Mouse (Mus musculus): ENCODE measurements around the gene Aipl1.
A peak's percentile ranks its signal among the peaks of the same experiment; 100 is the strongest.

Gene Aipl1

DNA sequence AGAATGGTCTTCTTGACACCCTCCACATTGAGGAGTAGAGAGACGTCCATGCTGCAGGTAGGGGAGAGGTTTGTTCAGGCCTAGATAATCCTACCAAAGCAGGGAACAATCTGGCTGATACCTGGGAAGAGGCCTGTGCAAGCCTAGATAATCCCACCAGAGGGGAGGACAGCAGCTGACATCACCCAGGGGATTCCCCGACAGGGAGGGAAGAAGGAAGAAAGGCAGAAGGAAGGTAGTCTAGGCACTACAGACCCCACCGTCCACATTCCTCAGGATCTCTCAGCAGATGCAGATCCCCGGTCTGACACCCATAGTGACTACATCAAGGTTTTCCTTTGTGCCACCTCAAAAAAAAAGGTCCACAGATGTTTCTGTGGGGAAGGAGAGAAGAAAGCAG is at the start of gene Aipl1:
Aipl1 (minus strand) TSS at position 101 of the 400 bp plus-strand sequence.
- no peak for DNase-seq

GRCm38 (mm10) chr11:72086251-72087046 is 49.1 kb upstream of the Aipl1 start:
- DNase-seq = no peak

DNA sequence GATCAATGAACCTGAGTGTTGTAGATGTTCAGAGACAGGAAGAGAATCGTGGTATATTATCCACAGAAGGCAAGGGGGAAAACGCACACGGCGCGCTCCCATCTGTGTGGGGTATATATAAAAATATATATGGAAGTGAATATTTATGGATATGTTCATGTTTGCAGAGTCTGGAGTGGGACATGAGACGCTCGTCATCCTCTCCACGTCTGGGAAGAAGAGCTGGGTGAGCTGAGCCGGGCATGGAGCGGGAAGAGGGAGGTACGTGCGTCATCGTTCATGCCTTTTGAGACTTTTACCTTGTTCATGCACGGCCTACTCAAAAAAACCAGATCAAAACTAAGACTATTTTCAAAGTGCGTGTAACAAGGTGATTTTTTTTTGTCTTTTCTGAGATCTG is 47.0 kb upstream of the Aipl1 start:
- no peak for DNase-seq

DNA sequence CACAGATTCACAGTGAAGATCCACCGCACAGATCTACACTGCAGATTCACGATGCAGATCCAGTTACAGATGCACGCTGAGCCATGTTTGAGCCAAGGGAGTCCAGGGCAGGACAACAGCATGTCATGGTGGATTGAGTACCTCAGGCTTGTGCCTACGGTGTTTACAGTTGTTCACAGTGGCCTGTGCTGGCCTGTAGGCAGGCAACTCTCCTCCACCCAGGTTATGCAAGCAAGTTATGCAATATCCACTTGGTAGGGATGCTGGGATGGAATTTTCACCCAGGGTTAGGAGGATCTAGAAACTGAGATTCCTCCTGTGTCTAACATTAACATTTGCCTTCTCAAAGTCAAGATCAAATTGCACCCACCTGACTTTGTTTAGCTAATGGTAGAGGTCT is 45.3 kb upstream of the Aipl1 start:
- no peak for DNase-seq

DNA sequence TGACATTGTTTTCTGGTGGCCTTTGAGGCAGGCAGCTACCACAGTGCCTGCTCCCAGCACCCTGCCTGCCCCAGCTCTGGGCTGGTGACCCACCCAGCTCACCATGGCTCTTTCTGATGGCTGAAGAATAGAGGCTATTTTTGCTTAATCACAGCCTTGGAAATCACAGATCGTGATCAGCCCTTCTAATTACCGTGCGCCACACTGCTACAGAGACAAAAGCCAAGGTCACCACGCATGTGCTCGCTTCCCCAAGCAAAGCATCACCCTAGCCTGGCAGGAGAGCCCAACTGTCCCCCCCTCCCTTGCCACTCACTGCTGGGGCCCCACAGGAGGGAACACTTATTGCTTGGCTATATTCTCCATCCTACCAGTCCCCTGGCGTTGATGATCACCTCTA is 43.2 kb upstream of the Aipl1 start:
- no peak for DNase-seq

- no peak for DNase-seq
These were observed 41.3 kb upstream of the Aipl1 start for GRCm38 (mm10) chr11:72078647-72079046.

DNA sequence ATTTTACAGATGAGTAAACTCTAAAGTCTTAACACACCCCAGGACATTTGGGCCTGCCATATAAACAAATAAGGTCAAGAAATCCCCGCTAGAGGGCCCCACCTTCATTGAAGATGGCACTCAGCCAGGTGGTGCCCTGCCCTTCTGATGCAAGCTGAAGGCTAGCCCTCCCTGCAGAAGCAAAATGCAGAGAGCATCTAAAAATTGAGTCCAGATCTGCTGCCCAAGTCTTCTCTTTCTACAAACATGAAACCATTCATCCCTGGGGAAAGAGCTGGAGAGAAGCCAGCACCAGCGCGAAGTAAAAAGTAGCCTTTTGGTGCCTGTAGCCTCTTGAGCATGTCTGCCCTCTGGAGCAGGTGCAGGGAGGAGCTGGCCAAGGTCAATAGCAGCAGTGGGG is 40.7 kb upstream of the Aipl1 start:
- peak in 1 of 2 experiments; percentile 26 for DNase-seq

GRCm38 (mm10) chr11:72074230-72074629 is 36.9 kb upstream of the Aipl1 start:
- DNase-seq = no peak

DNA sequence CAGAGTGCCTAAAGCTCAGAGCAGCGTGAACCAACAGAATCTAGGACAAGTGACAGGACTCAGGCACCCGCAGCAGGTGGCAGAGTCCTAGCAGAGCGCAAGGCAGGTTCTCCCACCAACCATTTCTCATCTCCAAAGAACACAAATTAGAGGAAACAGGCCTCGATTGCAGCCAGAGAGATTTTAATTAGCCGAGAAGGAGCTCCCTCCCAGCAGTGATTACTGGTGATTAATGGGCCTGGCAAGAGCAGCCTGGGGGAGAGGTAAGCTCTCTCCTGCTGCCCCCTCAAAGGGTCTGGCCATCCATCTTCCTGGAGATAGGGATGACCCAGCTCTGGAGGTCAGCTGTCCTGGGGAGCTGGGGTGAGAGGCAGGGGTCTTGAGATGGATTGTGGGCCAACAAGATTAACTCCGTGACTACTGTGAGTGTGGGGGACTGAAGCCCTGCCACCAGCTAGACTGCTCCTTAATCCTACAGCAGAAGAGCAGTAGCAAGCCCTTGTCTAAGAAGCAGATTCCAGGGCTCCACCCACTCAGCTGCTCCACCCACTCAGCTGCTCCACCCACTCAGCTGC is 35.1 kb upstream of the Aipl1 start:
- no peak for DNase-seq

- DNase-seq = no peak
These were observed 33.4 kb upstream of the Aipl1 start for GRCm38 (mm10) chr11:72070733-72071132.

DNA sequence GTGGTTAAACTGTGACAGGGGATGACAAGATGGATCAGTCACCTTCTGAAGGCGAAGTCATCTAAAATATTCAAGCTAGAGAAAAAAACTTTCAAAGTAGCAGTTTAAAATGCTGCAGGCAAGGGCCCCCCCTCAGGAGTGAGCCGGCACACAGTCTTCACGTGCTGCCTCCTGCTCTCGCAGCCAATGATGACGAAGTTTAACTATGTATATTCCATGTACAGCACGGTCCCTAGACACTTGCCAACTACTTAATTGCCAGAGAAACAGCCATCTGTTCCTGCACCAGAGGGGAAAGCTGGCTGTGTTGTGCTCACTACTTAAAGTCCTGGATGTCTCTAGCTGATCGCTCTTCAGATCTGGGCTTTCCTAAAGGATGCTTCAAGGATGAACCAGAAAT is 30.7 kb upstream of the Aipl1 start:
- no peak for DNase-seq

- no peak for DNase-seq
These were observed 30.0 kb upstream of the Aipl1 start for GRCm38 (mm10) chr11:72067326-72067725.

DNA sequence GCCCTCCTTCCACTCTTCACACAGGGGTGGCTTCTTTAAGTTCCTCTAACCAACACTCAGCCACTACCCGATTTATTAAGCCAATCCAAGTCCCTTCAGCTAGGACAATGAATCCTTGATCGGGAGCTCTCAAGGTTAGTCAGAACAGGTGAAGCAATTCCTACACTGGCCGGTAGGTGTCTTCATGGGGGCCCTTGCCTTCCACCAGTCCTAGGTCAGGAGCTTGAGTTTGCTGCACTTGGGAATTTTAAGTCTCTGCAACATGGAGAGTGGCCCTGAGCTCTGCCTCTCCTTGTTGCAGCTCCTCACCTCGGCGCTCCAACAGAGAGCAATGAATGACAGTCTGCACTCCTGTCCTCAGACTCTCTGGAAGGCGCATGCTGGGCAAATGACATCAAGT is 29.0 kb upstream of the Aipl1 start:
- DNase-seq = peak; percentile 25 to 71

- DNase-seq = peak; percentile 41 to 64
These were observed 27.8 kb upstream of the Aipl1 start for GRCm38 (mm10) chr11:72065103-72065502.

- no peak for DNase-seq
These were observed 27.1 kb upstream of the Aipl1 start for GRCm38 (mm10) chr11:72064414-72064813.

DNA sequence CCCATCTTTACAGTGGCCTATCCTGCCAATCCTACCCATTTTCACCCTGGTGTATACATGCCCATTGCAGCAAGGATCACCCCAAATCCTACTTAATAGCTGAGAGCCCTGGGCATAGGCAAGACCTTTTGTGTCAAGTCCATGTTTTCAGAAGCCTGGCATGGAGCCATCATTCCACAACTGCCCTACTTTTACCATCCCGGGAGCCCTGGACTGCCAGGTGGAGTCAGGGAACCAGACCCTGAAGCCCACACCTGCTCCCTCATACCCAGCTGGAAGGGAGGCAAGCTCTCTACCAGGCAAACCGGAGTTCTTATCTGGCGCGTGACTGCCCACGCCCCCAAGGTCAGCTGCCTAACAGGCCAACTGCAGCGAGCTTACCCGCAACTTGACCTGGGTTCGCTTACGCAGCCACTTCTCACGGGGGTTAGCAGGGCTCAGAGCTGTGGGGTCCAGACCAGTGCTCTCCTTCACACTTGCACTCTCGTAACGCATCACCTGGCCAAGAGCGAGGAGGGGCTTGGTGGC is 23.8 kb upstream of the Aipl1 start:
- DNase-seq = no peak

DNA sequence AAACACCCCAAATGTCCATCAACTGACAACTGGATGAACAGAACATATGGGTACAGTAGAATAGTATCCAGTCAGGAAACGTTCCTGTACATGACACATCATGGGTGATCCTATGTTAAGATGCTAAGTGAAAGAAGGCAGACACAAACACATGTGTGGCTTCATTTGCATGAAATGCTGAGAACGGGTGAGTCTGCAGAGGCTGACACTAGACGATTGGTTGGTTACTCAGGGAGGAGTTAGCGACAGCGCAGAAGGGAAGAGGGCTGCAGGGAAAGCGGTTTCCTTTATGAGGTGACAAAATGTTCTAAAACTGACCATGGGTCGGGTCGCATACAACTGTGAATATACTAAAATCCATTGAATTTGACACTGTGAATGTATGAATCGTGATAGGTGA is 23.1 kb upstream of the Aipl1 start:
- no peak for DNase-seq

- DNase-seq = no peak
These were observed 19.9 kb upstream of the Aipl1 start for GRCm38 (mm10) chr11:72057166-72057565.

GRCm38 (mm10) chr11:72055176-72055575 is 17.9 kb upstream of the Aipl1 start:
- DNase-seq = no peak

DNA sequence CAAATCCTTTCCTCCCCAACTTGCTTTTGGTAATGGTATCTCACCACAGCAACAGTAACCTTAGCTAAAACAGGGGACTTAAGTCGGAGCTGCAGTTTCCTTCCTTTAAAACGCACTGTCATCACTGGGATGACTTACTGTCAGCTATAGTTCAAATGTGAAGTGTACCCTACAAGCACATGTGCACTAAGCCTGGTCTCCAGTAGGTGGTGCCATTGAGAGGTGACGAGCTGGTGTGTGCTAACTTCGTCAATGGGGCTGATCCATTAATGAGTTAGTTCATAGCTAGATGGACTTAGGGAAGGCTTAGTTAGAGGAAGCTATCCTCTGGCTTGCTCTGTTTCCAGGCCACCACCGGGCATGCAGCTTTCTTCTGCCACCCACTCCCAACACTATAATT is 15.3 kb upstream of the Aipl1 start:
- peak; percentile 63 to 86 for DNase-seq

DNA sequence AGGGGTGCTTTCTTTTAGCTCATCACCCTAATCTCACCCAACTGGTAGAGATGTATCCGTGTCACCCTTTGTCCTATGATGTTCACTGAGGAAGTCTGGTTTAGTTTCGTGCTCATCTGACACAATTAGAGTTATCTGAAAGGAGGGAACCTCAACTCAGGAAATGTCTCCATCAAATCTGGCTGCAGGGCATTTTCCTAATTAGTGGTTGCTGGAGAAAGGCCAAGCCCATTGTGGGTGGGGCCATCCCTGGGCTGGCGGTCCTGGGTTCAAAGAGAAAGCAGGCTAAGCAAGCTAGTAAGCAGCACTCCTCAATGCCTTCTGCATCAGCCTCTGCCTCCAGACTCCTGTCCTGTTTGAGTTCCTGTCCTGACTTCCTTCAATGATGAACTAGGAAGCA is 14.9 kb upstream of the Aipl1 start:
- no peak for DNase-seq

- peak in 1 of 2 experiments; percentile 28 for DNase-seq
These were observed 13.9 kb upstream of the Aipl1 start for GRCm38 (mm10) chr11:72050895-72051858.
